16 mouse cellular contexts compared by ENCODE assay signal in genomic region chr12:105543176-105543575, GRCm38 (mm10). TPM values are rescaled to one million over a fixed set of nuclear protein-coding genes. Genes with fewer than 3 reads are reported as not detected.
"Had no signal": no experiment of that assay in that cellular context is flagged by ENCODE, and none has a peak within 500 bp of the region (broad histone marks: within the 10 kb centered on the region; RNA-seq: fewer than 3 reads in every experiment).

No protein-coding gene starts in this region.

- H3K9me3 ChIP-seq: liver, embryonic 13.5 days; midbrain, embryonic 13.5 days; stomach, embryonic 15.5 days had no signal

- H3K4me1 ChIP-seq: megakaryocyte, embryonic 14.5 days had no signal

- ATAC-seq: intestine, postnatal 0 days; midbrain, embryonic 13.5 days had no signal

- H3K27me3 ChIP-seq: liver, embryonic 13.5 days; midbrain, embryonic 13.5 days; stomach, embryonic 15.5 days had no signal

- DNase-seq: liver, embryonic 13.5 days; lung, embryonic 14.5 days; spleen, adult 18-20 months; thymus, postnatal 25 days had no signal

- H3K36me3 ChIP-seq: liver, embryonic 13.5 days; midbrain, embryonic 10.5 days; midbrain, embryonic 13.5 days; stomach, embryonic 15.5 days had no signal

- H3K4me3 ChIP-seq: liver, embryonic 13.5 days; megakaryocyte, embryonic 14.5 days; midbrain, embryonic 10.5 days; midbrain, embryonic 13.5 days; stomach, embryonic 15.5 days had no signal

- H3K9ac ChIP-seq: liver, embryonic 13.5 days; lung, embryonic 14.5 days; midbrain, embryonic 13.5 days; stomach, embryonic 15.5 days had no signal

- H3K4me2 ChIP-seq: liver, embryonic 13.5 days; lung, embryonic 14.5 days; midbrain, embryonic 13.5 days; stomach, embryonic 15.5 days had no signal

- H3K27ac ChIP-seq: kidney, postnatal 0 days; liver, embryonic 13.5 days; midbrain, embryonic 10.5 days; midbrain, embryonic 13.5 days; stomach, embryonic 15.5 days had no signal

RNA-seq across cellular contexts. Expression of gene Bdkrb2, which starts 19.9 kb away (rescaled TPM):
- polyA plus RNA-seq: liver, adult 2 months; liver, embryonic 13.5 days had no signal

RNA-seq across cellular contexts. Expression of gene Bdkrb1, which starts 59.7 kb away (rescaled TPM):
- total RNA-seq: layer of hippocampus, postnatal 14 days; left cerebral cortex, postnatal 36 days; liver, adult 2 months had no signal
- polyA plus RNA-seq: kidney, adult 2 months; kidney, embryonic 14.5 days; limb, embryonic 11.5 days; liver, adult 2 months; lung, embryonic 14.5 days; midbrain, embryonic 10.5 days had no signal
